Mouse (Mus musculus): ENCODE data around the gene Aicda.
"Not testable (repeated sequence)": the region's sequence is repeated elsewhere in the genome, so short reads cannot be mapped to it uniquely, and the experiment has no call there.

DNA sequence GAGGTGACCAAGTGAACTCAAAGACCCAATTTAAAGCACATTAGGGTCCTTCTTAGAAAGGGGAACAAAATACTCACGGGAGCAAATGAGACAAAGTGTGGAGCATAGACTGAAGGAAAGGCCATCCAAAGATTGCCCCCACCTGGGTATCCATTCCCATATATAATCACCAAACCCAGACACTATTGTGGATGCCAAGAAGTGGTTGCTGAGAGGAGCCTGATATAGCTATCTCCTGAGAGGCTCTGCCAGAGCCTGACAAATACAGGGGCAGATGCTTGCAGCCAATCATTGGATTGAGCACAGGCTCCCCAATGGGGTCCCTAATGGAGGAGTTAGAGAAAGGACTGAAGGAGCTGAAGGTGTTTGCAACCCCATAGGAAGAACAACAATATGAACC is 21.4 kb downstream of the Aicda start:
- not testable (repeated sequence) for TF ChIP-seq POLR2A (IDR thresholded peaks at IDR 0.05; ENCODE audit: borderline replicate concordance, extremely low read depth, low read depth, low read length); CTCF (IDR thresholded peaks at IDR 0.05; ENCODE audit: insufficient read depth, low read length)

Measured in lung, adult 2 months (tissue).